Mouse (Mus musculus): ENCODE results near the gene Abcd3. TPM values are rescaled to one million over a fixed set of nuclear protein-coding genes. Genes with fewer than 3 reads are reported as not detected.

The Abcd3 gene
- polyA plus RNA-seq, 1 experiment from 2014 or later, result 118 TPM

GRCm38 (mm10) chr3:121824319-121824718 is 9.2 kb upstream of the Abcd3 start:
- no peak overlapping the region for H3K27ac ChIP-seq (replicated peaks)
- TF ChIP-seq EP300 (optimal IDR thresholded peaks at IDR 0.05) (no peak), CTCF (IDR thresholded peaks at IDR 0.05; ENCODE audit: low read depth) (no peak)
- 78% methylated on average over 1 of the region's 1 CpGs for WGBS

GRCm38 (mm10) chr3:121822643-121823042 is 7.5 kb upstream of the Abcd3 start:
- H3K9me3 ChIP-seq (ENCODE audit: control insufficient read depth, low read length), result no peaks in the 10 kb centered on the region
- WGBS, result 76% methylated on average over 5 of the region's 5 CpGs
- no peak for ATAC-seq (ENCODE audit: low FRiP score, low TSS enrichment)
- no peak overlapping the region for H3K4me2 ChIP-seq (replicated peaks; ENCODE audit: low read depth)
- H3K36me3 ChIP-seq (ENCODE audit: control insufficient read depth, insufficient read depth, low read length), result no peaks in the 10 kb centered on the region
- no peaks in the 10 kb centered on the region for H3K27me3 ChIP-seq (ENCODE audit: control insufficient read depth, insufficient read depth, low read length)
- no peak overlapping the region for H3K9ac ChIP-seq (ENCODE audit: low read length)
- no peak overlapping the region for H3K4me3 ChIP-seq (ENCODE audit: low read depth, low read length)
- no peaks in the 10 kb centered on the region for H3K4me1 ChIP-seq (replicated peaks; ENCODE audit: control insufficient read depth, insufficient read depth)
- DNase-seq (ENCODE audit: low spot score), result no peak
- TF ChIP-seq EP300 (optimal IDR thresholded peaks at IDR 0.05), result no peak
- no peak overlapping the region for H3K27ac ChIP-seq (replicated peaks)

More at GRCm38 (mm10) chr3:121824319-121824718, 9.2 kb upstream of the Abcd3 start:
- no peaks in the 10 kb centered on the region for H3K36me3 ChIP-seq (ENCODE audit: control insufficient read depth, insufficient read depth, low read length)
- H3K27me3 ChIP-seq (ENCODE audit: control insufficient read depth, insufficient read depth, low read length), result no peaks in the 10 kb centered on the region
- H3K9me3 ChIP-seq (ENCODE audit: control insufficient read depth, low read length), result no peaks in the 10 kb centered on the region
- H3K4me1 ChIP-seq (replicated peaks; ENCODE audit: control insufficient read depth, insufficient read depth), result no peaks in the 10 kb centered on the region
- no peak overlapping the region for H3K4me3 ChIP-seq (ENCODE audit: low read depth, low read length)
- H3K9ac ChIP-seq (ENCODE audit: low read length), result no peak overlapping the region
- DNase-seq (ENCODE audit: low spot score), result no peak
- ATAC-seq (ENCODE audit: low FRiP score, low TSS enrichment), result no peak
- no peak overlapping the region for H3K4me2 ChIP-seq (replicated peaks; ENCODE audit: low read depth)

- no peak overlapping the region for H3K9ac ChIP-seq (ENCODE audit: low read length)
- no peaks in the 10 kb centered on the region for H3K4me1 ChIP-seq (replicated peaks; ENCODE audit: control insufficient read depth, insufficient read depth)
- 56% methylated on average over 8 of the region's 8 CpGs for WGBS
- H3K27ac ChIP-seq (replicated peaks), result peak overlapping the region; percentile 56; the same call in 1 of the 2 replicates
- no peak overlapping the region for H3K4me3 ChIP-seq (ENCODE audit: low read depth, low read length)
- DNase-seq (ENCODE audit: low spot score), result peak; percentile 70
- H3K9me3 ChIP-seq (ENCODE audit: control insufficient read depth, low read length), result no peaks in the 10 kb centered on the region
- peak; percentile 59 for ATAC-seq (ENCODE audit: low FRiP score, low TSS enrichment)
- H3K4me2 ChIP-seq (replicated peaks; ENCODE audit: low read depth), result no peak overlapping the region
- no peak for TF ChIP-seq EP300 (optimal IDR thresholded peaks at IDR 0.05)
- TF ChIP-seq CTCF (IDR thresholded peaks at IDR 0.05; ENCODE audit: low read depth), result no peak
- no peaks in the 10 kb centered on the region for H3K27me3 ChIP-seq (ENCODE audit: control insufficient read depth, insufficient read depth, low read length)
- H3K36me3 ChIP-seq (ENCODE audit: control insufficient read depth, insufficient read depth, low read length), result no peaks in the 10 kb centered on the region
Observed at GRCm38 (mm10) chr3:121821559-121822143, 6.5 kb upstream of the Abcd3 start.

DNA sequence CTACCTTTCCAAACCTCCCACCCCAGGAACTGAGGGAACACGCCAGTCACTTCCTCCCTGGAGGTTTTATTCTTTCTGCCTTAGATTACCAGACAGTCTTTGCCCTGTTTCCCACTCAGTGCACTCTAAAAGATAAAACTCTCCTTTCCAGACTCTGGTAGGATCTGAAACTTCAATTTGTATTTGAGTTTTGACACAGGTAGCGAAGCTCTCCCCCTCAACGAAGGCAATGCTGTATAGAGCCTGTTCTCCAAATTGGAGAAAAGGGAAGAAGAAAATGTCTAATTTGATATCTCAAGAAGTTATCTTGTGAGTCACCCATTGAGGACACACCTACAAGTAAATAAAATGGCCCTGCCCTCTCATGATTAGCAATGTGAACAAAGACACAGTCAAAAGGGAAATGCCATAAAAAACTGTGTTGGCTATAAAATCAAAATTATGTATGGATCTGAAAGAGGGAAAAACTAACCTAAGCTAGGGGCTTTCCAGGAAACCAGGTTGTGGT is 4.6 kb upstream of the Abcd3 start:
- H3K36me3 ChIP-seq (ENCODE audit: control insufficient read depth, insufficient read depth, low read length), result no peaks in the 10 kb centered on the region
- H3K27me3 ChIP-seq (ENCODE audit: control insufficient read depth, insufficient read depth, low read length), result no peaks in the 10 kb centered on the region
- DNase-seq (ENCODE audit: low spot score), result no peak
- no peaks in the 10 kb centered on the region for H3K4me1 ChIP-seq (replicated peaks; ENCODE audit: control insufficient read depth, insufficient read depth)
- peak; percentile 46 for ATAC-seq (ENCODE audit: low FRiP score, low TSS enrichment)
- peak; percentile 59 for TF ChIP-seq EP300 (optimal IDR thresholded peaks at IDR 0.05)
- TF ChIP-seq CTCF (IDR thresholded peaks at IDR 0.05; ENCODE audit: low read depth), result no peak
- WGBS, result 64% methylated on average over 3 of the region's 3 CpGs
- H3K9me3 ChIP-seq (ENCODE audit: control insufficient read depth, low read length), result no peaks in the 10 kb centered on the region
- H3K27ac ChIP-seq (replicated peaks), result peak overlapping the region; percentile 92
- no peak overlapping the region for H3K9ac ChIP-seq (ENCODE audit: low read length)
- peak overlapping the region; percentile 20; the same call in 1 of the 2 replicates for H3K4me2 ChIP-seq (replicated peaks; ENCODE audit: low read depth)
- H3K4me3 ChIP-seq (ENCODE audit: low read depth, low read length), result no peak overlapping the region

- H3K27ac ChIP-seq (replicated peaks), result peak overlapping the region; percentile 92
- H3K4me2 ChIP-seq (replicated peaks; ENCODE audit: low read depth), result no peak overlapping the region
- no peak for TF ChIP-seq EP300 (optimal IDR thresholded peaks at IDR 0.05)
- no peak for TF ChIP-seq CTCF (IDR thresholded peaks at IDR 0.05; ENCODE audit: low read depth)
- H3K9me3 ChIP-seq (ENCODE audit: control insufficient read depth, low read length), result no peaks in the 10 kb centered on the region
- DNase-seq (ENCODE audit: low spot score) (peak; percentile 51), ATAC-seq (ENCODE audit: low FRiP score, low TSS enrichment) (peak; percentile 45)
- no peak overlapping the region for H3K9ac ChIP-seq (ENCODE audit: low read length)
- WGBS, result 53% methylated on average over 10 of the region's 10 CpGs
- no peaks in the 10 kb centered on the region for H3K4me1 ChIP-seq (replicated peaks; ENCODE audit: control insufficient read depth, insufficient read depth)
- H3K4me3 ChIP-seq (ENCODE audit: low read depth, low read length), result no peak overlapping the region
- no peaks in the 10 kb centered on the region for H3K27me3 ChIP-seq (ENCODE audit: control insufficient read depth, insufficient read depth, low read length)
- H3K36me3 ChIP-seq (ENCODE audit: control insufficient read depth, insufficient read depth, low read length), result no peaks in the 10 kb centered on the region
Observed at GRCm38 (mm10) chr3:121818736-121819396, 3.8 kb upstream of the Abcd3 start.

Data from stomach, postnatal 0 days (tissue).